Mouse (Mus musculus) brain, embryonic 14.5 days (tissue): ENCODE results near the gene Bdkrb1.

Source experiments
- CTCF ChIP-seq: fragments of 200-500 bp; IDR thresholded peaks from 2 replicates; pipeline ENCODE4 v1.5.1; 2012; ENCODE audit warnings: inconsistent platforms, mild to moderate bottlenecking, moderate library complexity, borderline replicate concordance; ENCODE audit not compliant: insufficient read depth, insufficient read length; ENCODE audit errors: extremely low read depth
- POLR2A ChIP-seq: fragments of 200-500 bp; IDR thresholded peaks from 2 replicates; pipeline ENCODE4 v1.6.1; 2012; ENCODE audit warnings: mild to moderate bottlenecking, inconsistent platforms, borderline replicate concordance; ENCODE audit not compliant: poor library complexity, insufficient read depth, insufficient read length, severe bottlenecking; ENCODE audit errors: extremely low read depth

DNA sequence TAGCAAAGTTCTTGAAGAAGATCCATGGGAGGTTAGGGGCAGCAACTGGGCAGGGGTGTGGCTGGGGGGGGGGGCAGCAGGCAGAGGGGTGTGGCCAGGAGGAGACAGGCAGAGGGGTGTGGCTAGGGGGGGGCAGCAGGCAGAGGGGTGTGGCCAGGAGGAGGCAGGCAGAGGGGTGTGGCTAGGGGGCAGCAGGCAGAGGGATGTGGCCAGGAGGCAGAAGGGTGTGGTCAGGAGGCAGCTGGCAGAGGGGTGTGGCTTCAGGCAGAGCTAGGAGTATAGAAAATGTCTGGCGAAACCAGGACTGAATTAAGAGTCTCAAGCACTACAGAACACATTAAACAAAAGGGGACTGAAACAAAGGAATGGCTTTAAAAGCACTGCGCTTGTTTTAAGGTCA lies 19.4 kb upstream of the Bdkrb1 start:
- no peak for TF ChIP-seq CTCF
- TF ChIP-seq POLR2A: no peak
